Mouse (Mus musculus) large intestine, adult 2 months (tissue): ENCODE measurements around the gene Hk2. TPM values are rescaled to one million over a fixed set of nuclear protein-coding genes. Genes with fewer than 3 reads are reported as not detected.

Source experiments
- DNase-seq: peaks from one replicate; pipeline ENCODE4 v3.0.0-alpha.2; 2012; ENCODE audit warnings: low read depth, low spot score
- WGBS: fragments of 180-500 bp; shearing (Covaris S2); methylation state at CpG from one replicate; pipeline ENCODE4 v1.1.7; 2018; 5-methylcytosine and 5-hydroxymethylcytosine counted together
- polyA plus RNA-seq: library from polyadenylated mRNA; depleted of rRNA; stranded (reverse); fragments of >200 nt; gene quantifications from 2 replicates; pipeline ENCODE4 v1.2.3, GENCODE M21; 2012

The Hk2 gene
- polyA plus RNA-seq, 1 experiment: 32.4 TPM

GRCm38 (mm10) chr6:82748106-82748672 is 26.1 kb downstream of the Hk2 start:
- 88% methylated on average over 9 of the region's 9 CpGs for WGBS
- DNase-seq: no peak

DNA sequence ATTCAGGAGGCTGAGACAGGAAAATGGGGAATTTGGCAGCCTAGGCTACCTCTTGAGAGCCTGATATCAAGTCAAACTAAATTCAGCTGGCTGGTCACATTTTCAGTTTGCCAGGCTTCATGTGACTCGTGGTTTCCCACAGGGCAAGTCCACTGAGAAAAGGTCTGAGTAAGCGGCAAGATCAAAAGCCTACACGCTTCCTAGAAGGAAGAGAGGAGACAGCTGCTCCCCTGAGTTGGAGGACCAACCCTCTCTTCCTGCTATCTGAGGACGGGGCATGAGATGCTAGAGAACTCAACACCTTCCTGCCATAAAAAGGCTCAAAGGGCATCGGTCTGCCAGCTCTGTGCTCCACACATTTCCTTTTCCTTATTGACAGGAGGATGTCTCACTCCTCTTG is 27.2 kb downstream of the Hk2 start:
- peak; percentile 68 for DNase-seq
- WGBS: 12% methylated on average over 5 of the region's 5 CpGs

DNA sequence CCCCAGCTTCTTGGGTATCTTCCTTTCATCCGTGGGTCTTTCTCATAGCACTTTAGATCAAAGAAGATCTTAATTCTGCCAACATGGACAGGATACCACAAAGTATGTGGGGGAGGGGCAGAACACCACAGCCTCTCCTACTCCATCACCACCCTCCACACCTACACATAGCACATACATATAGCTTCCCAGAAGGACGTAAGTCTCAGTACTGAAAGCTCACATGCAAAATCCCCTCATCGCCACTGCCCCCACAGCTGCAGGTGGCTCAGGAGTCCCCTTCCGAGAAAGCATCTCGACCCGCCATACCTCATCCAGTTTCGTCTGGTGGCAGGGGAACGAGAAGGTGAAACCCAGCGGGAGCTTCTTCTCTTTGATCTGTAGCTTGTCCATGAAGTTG is 29.7 kb downstream of the Hk2 start:
- WGBS: 86% methylated on average over 9 of the region's 9 CpGs
- DNase-seq: no peak

- DNase-seq: no peak
- 79% methylated on average over 5 of the region's 5 CpGs for WGBS
Observed at GRCm38 (mm10) chr6:82741518-82741880, 32.8 kb downstream of the Hk2 start.

GRCm38 (mm10) chr6:82740868-82741517 is 33.3 kb downstream of the Hk2 start:
- no peak for DNase-seq
- 72% methylated on average over 8 of the region's 8 CpGs for WGBS

DNA sequence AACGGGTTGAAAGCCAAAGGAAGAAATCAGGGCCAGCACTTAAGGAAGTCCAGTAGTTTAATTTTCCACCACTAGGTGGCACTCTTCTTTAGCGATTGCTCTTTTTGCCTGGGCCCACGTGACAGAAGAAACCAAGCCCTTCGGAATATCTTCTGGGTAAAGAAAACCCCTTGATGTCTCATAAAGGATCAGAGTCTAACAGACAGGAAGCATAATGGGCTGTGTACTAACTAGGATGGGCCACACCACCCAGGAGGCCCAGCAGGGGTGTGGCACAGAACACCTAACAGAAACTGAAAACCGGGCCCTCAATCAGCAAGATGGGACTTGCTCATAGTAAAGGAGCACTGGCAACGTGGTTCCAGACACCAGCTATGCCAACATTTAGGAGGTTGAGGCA is 34.0 kb downstream of the Hk2 start:
- WGBS: 2% methylated on average over 6 of the region's 6 CpGs
- DNase-seq: peak; percentile 78

GRCm38 (mm10) chr6:82737634-82738540 is 36.4 kb downstream of the Hk2 start:
- 92% methylated on average over 27 of the region's 27 CpGs for WGBS
- DNase-seq: no peak

GRCm38 (mm10) chr6:82736626-82737600 is 37.3 kb downstream of the Hk2 start:
- WGBS: 90% methylated on average over 25 of the region's 25 CpGs
- DNase-seq: no peak

DNA sequence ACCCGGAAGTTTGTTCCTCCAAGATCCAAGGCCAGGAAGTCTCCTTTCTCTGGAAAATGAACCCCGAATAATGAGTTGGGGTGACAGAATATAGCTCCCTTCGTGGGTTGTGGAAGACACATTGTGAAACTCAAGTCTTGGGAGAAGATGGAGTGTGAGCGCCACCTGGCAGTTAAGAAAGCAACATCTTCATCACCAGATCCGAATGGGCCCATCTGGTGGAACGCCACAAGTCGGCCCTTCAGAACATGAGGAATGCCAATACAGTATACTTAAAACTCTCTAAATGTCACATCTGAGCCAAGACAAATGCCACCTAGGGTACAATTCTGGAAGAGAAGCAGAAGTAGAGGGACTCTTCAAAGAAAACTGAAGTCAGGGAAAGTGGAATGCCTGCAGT is 38.9 kb downstream of the Hk2 start:
- WGBS: 80% methylated on average over 7 of the region's 7 CpGs
- DNase-seq: no peak

GRCm38 (mm10) chr6:82728635-82729034 is 45.6 kb downstream of the Hk2 start:
- 93% methylated on average over 21 of the region's 21 CpGs for whole genome bisulfite sequencing
- no peak for DNase-seq

DNA sequence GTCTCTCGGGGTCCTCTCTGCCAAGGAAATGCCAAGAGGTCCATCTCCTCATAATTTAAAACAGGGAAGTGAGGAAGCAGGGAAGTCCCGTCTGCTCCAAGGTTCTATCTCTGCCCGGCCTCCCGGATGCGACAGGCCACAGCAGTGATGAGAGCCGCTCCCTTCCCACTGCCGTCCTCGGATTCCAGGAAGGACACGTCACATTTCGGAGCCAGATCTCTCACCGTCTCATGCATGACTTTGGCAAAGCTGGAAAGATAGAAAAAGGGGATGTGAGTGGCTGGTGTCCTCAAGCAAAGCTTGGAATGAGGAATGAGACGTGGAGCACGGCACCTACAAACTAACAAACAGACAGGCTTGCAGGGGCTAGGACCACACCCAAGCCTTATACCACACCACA is 47.0 kb downstream of the Hk2 start:
- DNase-seq: no peak
- WGBS: 90% methylated on average over 13 of the region's 13 CpGs

- DNase-seq: no peak
- WGBS: 61% methylated on average over 5 of the region's 5 CpGs
Observed at GRCm38 (mm10) chr6:82723321-82723720, 50.9 kb downstream of the Hk2 start.

GRCm38 (mm10) chr6:82716126-82716525 is 58.1 kb downstream of the Hk2 start:
- 67% methylated on average over 4 of the region's 4 CpGs for WGBS
- no peak for DNase-seq

GRCm38 (mm10) chr6:82715653-82716052 is 58.6 kb downstream of the Hk2 start:
- WGBS: 81% methylated on average over 3 of the region's 3 CpGs

GRCm38 (mm10) chr6:82715253-82715652 is 59.0 kb downstream of the Hk2 start:
- WGBS: 58% methylated on average over 6 of the region's 6 CpGs
- no peak for DNase-seq

More at GRCm38 (mm10) chr6:82715653-82716052, 58.6 kb downstream of the Hk2 start:
- DNase-seq: no peak

GRCm38 (mm10) chr6:82714841-82715240 is 59.4 kb downstream of the Hk2 start:
- WGBS: 80% methylated on average over 5 of the region's 5 CpGs
- no peak for DNase-seq

- whole genome bisulfite sequencing: 24% methylated on average over 3 of the region's 3 CpGs
- peak; percentile 44 for DNase-seq
Observed at GRCm38 (mm10) chr6:82714243-82714642, 60.0 kb downstream of the Hk2 start.

DNA sequence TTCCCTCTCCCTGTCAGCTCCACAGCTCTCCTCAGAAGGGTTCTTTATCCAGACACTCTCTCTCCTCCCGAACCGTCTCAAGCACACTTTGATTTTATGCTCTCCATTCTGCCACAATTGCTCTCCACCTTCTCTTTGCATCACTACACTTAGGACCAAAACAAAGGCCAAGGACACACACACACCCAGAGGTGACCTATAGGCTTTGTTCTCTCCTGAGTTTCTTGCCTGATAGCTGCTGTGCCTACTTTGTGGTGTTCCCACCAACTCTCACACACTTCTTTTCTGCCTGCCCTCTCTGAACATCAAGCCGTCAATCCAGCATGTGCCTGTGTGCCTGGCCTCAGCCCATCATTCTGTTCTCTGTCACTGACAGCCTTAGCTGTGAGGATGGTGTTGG is 66.5 kb downstream of the Hk2 start:
- 82% methylated on average over 3 of the region's 3 CpGs for WGBS
- DNase-seq: no peak

DNA sequence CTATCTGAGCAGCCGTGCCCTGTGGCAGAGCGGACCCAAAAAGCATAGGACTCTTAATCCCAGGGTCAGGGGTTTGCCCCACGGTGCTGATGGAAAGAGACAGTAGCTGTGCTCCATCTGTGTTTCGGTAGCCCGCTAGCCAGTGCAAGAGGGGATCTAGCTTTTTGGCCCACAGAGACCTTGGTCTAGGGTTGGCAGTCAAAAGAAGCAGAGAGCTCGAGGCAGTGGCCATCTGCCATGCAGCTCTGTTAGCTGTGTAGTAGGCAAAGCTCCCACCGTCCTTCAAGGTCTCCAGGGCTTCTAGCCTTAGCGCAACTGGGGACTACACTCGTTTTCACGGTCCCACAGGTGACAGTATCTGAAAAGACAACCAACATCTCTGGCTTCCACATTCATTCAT is 67.0 kb downstream of the Hk2 start:
- WGBS: 87% methylated on average over 10 of the region's 10 CpGs
- no peak for DNase-seq

GRCm38 (mm10) chr6:82705221-82705620 is 69.0 kb downstream of the Hk2 start, which contains the start of gene Pole4:
Pole4 (minus strand) TSS chr6:82705365.
- DNase-seq: no peak
- 65% methylated on average over 5 of the region's 5 CpGs for WGBS
